Mouse (Mus musculus) T-helper 1 cell (primary cell): ENCODE measurements at regions not wholly inside any gene's neighbourhood (a gene's known extent, or its start where the extent isn't known, plus 50 kb on each side); places are given as distances from the start of the nearest gene placed in this dataset.

Experiments
- in situ Hi-C: fragments of 300-600 bp; cut with MboI, MseI; formaldehyde crosslinking; loops from one replicate; pipeline ENCODE4 v1.15.1; 2025; ENCODE audit warnings: high pct_unique_total_duplicates

DNA sequence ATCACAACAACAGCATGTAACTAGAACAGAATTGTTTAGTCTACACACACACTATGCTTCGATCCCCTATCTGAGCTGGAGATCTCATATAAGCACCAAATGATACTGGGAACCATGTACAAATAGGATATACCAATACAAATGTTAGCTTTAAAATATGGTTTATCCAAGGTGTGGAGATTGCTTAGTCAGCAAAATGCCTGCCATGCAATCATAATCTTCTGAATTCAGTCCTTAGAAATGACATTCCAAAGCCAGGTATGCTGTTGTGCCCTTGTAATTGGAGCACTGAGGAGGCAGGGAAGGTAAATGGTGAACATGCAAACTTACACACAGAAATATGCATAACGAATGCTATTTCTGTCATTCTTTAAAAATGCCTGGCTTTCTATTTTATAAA, 54.0 kb upstream of the Thsd7b start:
- in situ Hi-C loops, result no loop called here

DNA sequence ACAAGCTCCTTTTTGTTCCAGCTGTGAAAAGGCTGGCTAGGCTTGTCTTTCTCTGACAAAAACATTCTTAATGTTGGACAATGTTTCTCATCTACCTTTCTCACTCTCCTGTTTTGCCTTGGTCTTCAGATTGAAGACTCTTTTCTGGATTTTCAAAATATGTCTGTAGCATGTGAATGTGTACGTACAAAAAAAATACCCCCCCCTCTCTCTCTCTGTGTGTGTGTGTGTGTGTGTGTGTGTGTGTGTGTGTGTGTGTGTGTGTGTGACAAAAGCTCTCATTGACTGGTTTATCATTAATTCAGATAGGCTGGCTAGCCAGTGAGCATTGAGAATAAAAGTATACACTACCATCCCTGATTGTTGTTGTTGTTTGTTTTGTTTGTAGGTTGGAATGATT, 64.3 kb upstream of the Thsd7b start:
- in situ Hi-C loops, result no loop called here

DNA sequence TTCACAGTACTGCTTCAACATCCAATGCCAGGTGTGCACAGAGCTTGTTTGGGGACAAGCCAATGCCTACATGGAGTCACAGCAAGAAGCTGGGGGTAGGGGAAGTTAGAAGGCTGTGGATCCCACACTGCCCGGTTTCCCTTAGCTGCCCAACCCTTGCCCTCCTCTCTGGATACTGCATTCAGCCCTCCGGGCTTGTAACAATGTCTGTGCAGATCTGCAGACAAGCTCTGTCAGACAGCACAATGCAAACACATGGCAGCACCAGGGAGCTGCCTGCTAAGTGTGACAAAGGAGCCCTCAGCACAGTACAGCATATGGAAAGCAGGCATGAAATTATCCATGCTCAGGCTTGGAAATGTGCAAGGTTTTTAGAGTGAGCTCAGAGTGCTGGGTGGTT, 64.7 kb upstream of the Thsd7b start:
- in situ Hi-C loops, result no loop called here

DNA sequence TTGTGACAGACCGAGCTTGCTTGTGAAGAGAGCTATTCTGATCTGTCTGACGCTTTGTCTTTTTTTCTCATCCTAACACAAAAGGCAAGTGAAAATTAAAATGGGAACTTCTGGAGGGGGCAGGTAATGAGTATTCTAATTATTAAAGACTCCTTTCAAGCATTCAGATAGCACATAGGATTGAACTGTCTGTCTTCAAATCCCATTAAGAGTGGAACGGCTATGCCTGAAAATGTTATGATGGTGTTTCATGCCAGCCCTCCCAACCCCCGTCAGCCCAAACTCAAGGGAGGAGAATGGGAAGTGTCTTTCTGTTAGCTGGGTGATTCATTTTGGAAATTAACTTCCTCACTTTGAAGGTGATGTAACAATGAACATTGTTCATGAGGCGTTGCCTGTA, 65.4 kb upstream of the Thsd7b start:
- in situ Hi-C loops, result no loop called here

GRCm38 (mm10) chr1:129180174-129180759, 92.8 kb upstream of the Thsd7b start:
- in situ Hi-C loops, result no loop called here

DNA sequence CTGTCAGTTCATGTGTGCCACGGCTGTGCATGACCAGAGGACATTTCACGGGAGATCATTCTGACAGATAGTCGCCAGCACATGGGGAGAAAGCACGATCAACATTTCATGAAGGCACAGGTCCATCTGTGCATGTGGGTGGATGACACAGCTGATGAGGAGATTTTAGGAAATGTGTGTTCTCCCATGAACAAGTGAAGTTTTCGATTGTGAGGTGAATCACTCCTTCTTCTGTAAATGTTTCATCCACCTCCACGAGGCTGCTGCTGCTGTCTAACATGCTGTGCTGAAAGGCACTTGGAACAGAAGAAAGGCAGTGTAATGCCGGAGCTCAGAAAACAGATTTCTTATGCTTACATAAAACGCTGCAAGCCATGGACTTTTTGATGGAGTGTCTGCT, 103.2 kb upstream of the Thsd7b start:
- in situ Hi-C loops, result no loop called here

DNA sequence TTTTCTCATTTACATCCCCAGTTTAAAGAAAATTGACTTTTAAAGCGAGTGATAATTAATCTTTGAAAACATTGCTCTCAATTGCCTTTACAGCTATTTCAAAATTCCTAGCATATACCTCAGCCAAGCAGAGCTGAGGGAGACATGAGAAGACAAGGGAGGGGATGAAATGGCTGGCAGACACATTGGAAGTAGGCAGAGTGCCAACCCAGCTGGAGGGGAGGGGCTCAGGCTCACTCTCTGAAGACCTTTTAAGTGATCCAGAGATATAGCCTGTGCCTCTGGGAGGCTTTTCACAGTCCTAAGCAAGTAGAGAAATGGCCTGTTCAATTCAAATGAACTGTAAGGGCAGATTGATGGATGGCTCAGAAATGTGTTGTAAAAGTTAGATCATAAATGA, 122.5 kb upstream of the Thsd7b start:
- in situ Hi-C loops, result no loop called here

GRCm38 (mm10) chr1:129148733-129149388, 124.2 kb upstream of the Thsd7b start:
- in situ Hi-C loops, result no loop called here

GRCm38 (mm10) chr1:129146395-129147094, 126.6 kb upstream of the Thsd7b start:
- in situ Hi-C loops, result no loop called here

- in situ Hi-C loops, result no loop called here
Observed at GRCm38 (mm10) chr1:129138783-129139182, 134.3 kb upstream of the Thsd7b start.

DNA sequence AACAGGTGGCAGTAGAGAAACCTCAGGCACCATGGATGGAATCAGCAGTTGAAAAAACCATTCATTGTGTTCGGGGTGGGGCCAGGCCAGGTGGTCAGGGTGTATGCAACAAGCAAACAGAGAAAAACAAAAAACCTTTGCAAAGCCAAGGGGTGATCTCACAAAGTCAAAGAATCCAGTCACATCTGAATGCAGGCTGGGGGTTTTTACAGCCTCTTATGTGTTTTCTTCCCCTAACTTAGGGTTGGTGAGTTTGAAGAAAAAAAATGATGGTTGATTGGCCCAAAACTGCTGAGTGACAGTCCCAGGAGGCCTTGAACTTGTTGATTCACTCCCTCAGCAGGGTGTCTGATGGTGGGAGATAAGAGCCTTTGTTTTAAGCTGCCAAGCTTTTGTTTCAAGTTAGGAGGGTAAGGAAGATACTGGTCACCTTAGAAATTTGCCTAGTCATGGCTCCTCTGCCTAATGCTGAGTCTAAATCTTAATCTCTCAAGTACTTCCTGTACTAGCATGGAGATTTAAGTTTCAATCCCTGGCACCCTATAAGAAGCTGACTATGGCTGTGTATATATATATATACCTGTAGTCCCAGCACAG, 166.0 kb upstream of the Thsd7b start:
- in situ Hi-C loops, result no loop called here

DNA sequence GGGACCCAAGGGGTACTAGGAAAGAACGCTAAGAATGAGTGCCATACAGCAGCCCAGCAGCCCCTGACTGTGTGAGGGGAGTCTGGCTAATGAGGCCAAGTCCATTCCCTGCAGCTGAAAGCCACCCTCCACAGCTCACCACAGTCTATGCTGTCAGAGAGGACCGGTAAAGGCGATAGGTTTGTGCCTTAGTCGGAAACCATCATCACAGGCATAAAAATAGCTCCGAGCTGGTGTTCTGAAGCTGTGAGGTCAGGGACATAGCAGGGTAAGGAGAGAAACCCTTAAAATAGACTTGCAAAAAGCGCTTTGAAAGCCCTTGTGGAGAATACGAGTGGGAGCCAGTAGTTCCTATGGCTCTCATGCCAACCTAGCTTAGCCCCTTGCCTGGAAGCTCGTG, 172.1 kb upstream of the Thsd7b start:
- in situ Hi-C loops, result no loop called here

DNA sequence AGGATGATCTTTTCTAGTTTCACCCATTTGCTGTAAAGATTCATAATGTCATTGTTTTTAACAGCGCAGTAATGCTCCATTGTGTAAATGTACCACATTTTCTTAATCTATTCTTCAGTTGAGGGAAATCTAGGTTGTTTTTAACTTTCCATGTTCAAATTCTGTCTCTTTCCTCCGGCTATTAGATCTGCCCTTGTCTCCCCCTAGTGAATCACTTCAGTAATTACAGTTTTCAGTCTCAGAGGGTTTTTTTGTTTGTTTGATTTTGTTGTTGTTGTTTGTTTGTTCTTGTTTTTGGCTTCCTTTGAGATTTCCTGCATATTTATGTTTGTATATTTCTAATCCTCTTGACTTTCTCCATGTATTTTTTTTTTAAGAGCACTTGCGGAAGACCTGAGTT, 194.8 kb upstream of the Thsd7b start:
- in situ Hi-C loops, result no loop called here

GRCm38 (mm10) chr1:129057182-129057581, 215.9 kb upstream of the Thsd7b start:
- in situ Hi-C loops, result no loop called here

DNA sequence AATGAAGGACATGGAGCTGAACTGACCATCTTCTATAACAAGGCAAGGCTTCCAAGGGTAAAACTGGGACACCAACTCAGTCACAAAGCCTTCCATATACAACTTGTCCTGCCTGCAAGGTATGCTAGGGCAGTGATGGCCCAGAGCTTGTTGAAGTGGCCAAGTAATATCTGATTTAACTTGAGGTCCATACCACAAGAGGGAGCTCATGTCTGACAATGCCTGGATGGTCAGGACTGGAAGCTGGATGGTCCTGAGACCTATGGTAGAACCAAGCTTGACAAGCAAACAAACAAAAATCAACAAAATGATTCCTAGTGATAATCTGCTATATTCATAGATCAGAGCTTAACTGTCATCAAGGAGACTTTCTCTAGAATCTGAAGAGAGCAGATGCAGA, 217.8 kb upstream of the Thsd7b start:
- in situ Hi-C loops, result no loop called here

GRCm38 (mm10) chr1:129033707-129034106, 239.4 kb upstream of the Thsd7b start:
- in situ Hi-C loops, result no loop called here

DNA sequence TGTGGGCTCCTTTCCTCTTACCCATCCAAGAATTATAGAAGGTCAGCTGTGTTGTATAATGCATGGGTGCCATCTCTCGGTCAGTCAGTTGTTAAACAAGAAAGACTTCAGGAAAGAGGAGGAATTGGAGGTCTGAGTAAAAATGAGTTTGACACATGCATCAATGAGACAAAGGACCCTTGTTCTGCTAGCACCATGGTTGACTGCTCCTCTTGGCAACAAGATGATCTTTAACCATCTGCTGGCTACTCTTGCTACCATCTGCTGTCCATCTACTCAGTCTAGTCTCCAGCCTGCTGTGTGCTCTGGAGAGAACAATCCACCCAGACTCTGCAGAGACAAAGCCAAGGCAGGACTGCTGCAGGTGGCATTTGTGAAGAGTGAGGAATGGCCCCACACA, 267.2 kb upstream of the Thsd7b start:
- in situ Hi-C loops, result no loop called here

- in situ Hi-C loops, result no loop called here
Observed at GRCm38 (mm10) chr1:129002286-129002685, 270.8 kb upstream of the Thsd7b start.

GRCm38 (mm10) chr1:129001766-129002165, 271.3 kb upstream of the Thsd7b start:
- in situ Hi-C loops, result no loop called here

GRCm38 (mm10) chr1:128999741-129000517, 273.2 kb upstream of the Thsd7b start:
- in situ Hi-C loops, result no loop called here

- in situ Hi-C loops, result no loop called here
Observed at GRCm38 (mm10) chr1:128994655-128995054, 278.4 kb upstream of the Thsd7b start.

DNA sequence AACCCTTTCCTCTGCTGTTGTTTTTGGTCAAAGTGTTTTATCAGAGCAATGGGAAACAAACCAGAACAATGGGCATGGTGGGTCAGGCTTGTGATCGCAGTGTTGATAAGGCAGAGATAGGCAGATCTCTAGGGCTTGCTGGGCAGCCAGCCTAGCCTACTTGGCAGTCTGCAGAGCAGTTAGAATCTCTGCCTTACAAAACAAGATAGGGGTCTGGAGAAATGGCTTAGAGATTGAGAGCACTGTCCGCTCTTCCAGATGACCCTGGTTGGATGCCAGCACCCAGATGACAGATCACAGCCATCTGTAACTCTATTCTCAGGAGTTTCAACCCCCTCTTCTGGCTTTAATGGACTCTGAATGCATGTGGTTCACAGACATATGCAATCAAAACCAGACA, 289.7 kb upstream of the Thsd7b start:
- in situ Hi-C loops, result loop anchor here (5.0 kb wide), 1 partner anchor 76 kb away; no protein-coding TSS in a partner anchor
